Mouse (Mus musculus) T-helper 17 cell (primary cell): ENCODE results near the gene Lin52.

Experiments
- in situ Hi-C, 2 experiments: fragments of 300-600 bp; cut with MboI, MseI; formaldehyde crosslinking; loops; 1 replicate in 1 of 2; 2 replicates in 1 of 2; pipeline ENCODE4 v1.15.1; 2025; ENCODE audit warnings: high pct_unique_total_duplicates in 2 of 2

The Lin52 gene

GRCm38 (mm10) chr12:84589825-84590761, 138.9 kb downstream of the Lin52 start:
- in situ Hi-C loops = no loop called here
